Mouse (Mus musculus): ENCODE results near the gene Plcb2. TPM values are rescaled to one million over a fixed set of nuclear protein-coding genes. Genes with fewer than 3 reads are reported as not detected.

The Plcb2 gene
- polyA plus RNA-seq, 1 experiment from 2014 or later = 0.50 TPM

GRCm38 (mm10) chr2:118729194-118729593, 956 bp upstream of the Plcb2 start:
- Histone ChIP-seq H3K27me3 (peaks cover 72% of the 10 kb centered on the region), H3K4me3 (no peak overlapping the region), H3K27ac (replicated peaks) (no peak overlapping the region), H3K9ac (replicated peaks) (no peak overlapping the region), H3K36me3 (no peaks in the 10 kb centered on the region), H3K9me3 (no peaks in the 10 kb centered on the region), H3K4me2 (replicated peaks) (no peak overlapping the region), H3K4me1 (peaks cover 3% of the 10 kb centered on the region; the same call in 1 of the 2 replicates)
- WGBS = 53% methylated on average over 4 of the region's 4 CpGs
- ATAC-seq (ENCODE audit: low FRiP score, low read depth) = no peak

GRCm38 (mm10) chr2:118727911-118728310, 327 bp downstream of the Plcb2 start:
- WGBS = 34% methylated on average over 9 of the region's 9 CpGs
- no peak overlapping the region for H3K27ac ChIP-seq (replicated peaks)
- no peak overlapping the region for H3K4me2 ChIP-seq (replicated peaks)
- peaks cover 3% of the 10 kb centered on the region; the same call in 1 of the 2 replicates for H3K4me1 ChIP-seq
- H3K9ac ChIP-seq (replicated peaks) = no peak overlapping the region
- no peaks in the 10 kb centered on the region for H3K9me3 ChIP-seq
- H3K36me3 ChIP-seq = no peaks in the 10 kb centered on the region
- ATAC-seq (ENCODE audit: low FRiP score, low read depth) = no peak
- no peak overlapping the region for H3K4me3 ChIP-seq
- peaks cover 72% of the 10 kb centered on the region for H3K27me3 ChIP-seq

GRCm38 (mm10) chr2:118726873-118727272, 1.4 kb downstream of the Plcb2 start:
- H3K27me3 ChIP-seq = peaks cover 67% of the 10 kb centered on the region
- H3K4me3 ChIP-seq = no peak overlapping the region
- no peak overlapping the region for H3K9ac ChIP-seq (replicated peaks)
- H3K27ac ChIP-seq (replicated peaks) = no peak overlapping the region
- peaks cover 3% of the 10 kb centered on the region; the same call in 1 of the 2 replicates for H3K4me1 ChIP-seq
- no peak for ATAC-seq (ENCODE audit: low FRiP score, low read depth)
- H3K9me3 ChIP-seq = no peaks in the 10 kb centered on the region
- no peak overlapping the region for H3K4me2 ChIP-seq (replicated peaks)
- WGBS = 84% methylated on average over 2 of the region's 2 CpGs
- H3K36me3 ChIP-seq = no peaks in the 10 kb centered on the region

DNA sequence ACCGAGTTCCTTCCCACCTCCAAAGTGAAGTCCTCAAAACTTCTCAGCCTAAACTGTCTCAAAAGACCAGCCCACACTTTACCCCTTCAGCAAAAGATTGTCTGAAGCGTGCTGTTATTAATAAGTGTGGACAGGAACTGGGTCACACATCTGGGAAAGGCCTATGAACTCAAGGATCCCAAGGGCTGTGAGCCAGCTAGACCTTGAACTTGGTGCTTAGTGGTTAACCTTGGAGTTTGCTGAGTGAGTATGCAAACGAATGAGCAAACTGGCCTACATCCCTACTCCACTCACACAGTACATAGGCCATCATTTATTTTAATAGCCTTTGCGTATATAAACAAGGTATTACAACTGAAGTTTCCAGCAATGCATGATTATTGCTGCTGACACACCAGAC, 2.7 kb downstream of the Plcb2 start:
- H3K4me1 ChIP-seq = peaks cover 3% of the 10 kb centered on the region; the same call in 1 of the 2 replicates
- H3K36me3 ChIP-seq = no peaks in the 10 kb centered on the region
- H3K9ac ChIP-seq (replicated peaks) = no peak overlapping the region
- ATAC-seq (ENCODE audit: low FRiP score, low read depth) = no peak
- no peak overlapping the region for H3K4me2 ChIP-seq (replicated peaks)
- peaks cover 55% of the 10 kb centered on the region for H3K27me3 ChIP-seq
- H3K27ac ChIP-seq (replicated peaks) = no peak overlapping the region
- H3K9me3 ChIP-seq = no peaks in the 10 kb centered on the region
- 88% methylated on average over 4 of the region's 4 CpGs for WGBS
- H3K4me3 ChIP-seq = no peak overlapping the region

- peaks cover 3% of the 10 kb centered on the region; the same call in 1 of the 2 replicates for H3K4me1 ChIP-seq
- no peak overlapping the region for H3K9ac ChIP-seq (replicated peaks)
- no peak overlapping the region for H3K4me2 ChIP-seq (replicated peaks)
- no peaks in the 10 kb centered on the region for H3K9me3 ChIP-seq
- H3K27me3 ChIP-seq = peaks cover 48% of the 10 kb centered on the region
- H3K36me3 ChIP-seq = no peaks in the 10 kb centered on the region
- 85% methylated on average over 15 of the region's 15 CpGs for WGBS
- no peak for ATAC-seq (ENCODE audit: low FRiP score, low read depth)
- H3K27ac ChIP-seq (replicated peaks) = no peak overlapping the region
- no peak overlapping the region for H3K4me3 ChIP-seq
Measured at GRCm38 (mm10) chr2:118723693-118724486, 4.3 kb downstream of the Plcb2 start.

GRCm38 (mm10) chr2:118716677-118717076, 11.6 kb downstream of the Plcb2 start:
- Histone ChIP-seq H3K9ac (replicated peaks) (no peak overlapping the region), H3K27ac (replicated peaks) (no peak overlapping the region), H3K4me1 (peaks cover 13% of the 10 kb centered on the region), H3K4me2 (replicated peaks) (no peak overlapping the region), H3K4me3 (no peak overlapping the region), H3K36me3 (no peaks in the 10 kb centered on the region), H3K27me3 (peaks cover 35% of the 10 kb centered on the region), H3K9me3 (no peaks in the 10 kb centered on the region)
- no peak for ATAC-seq (ENCODE audit: low FRiP score, low read depth)
- 85% methylated on average over 5 of the region's 5 CpGs for WGBS

DNA sequence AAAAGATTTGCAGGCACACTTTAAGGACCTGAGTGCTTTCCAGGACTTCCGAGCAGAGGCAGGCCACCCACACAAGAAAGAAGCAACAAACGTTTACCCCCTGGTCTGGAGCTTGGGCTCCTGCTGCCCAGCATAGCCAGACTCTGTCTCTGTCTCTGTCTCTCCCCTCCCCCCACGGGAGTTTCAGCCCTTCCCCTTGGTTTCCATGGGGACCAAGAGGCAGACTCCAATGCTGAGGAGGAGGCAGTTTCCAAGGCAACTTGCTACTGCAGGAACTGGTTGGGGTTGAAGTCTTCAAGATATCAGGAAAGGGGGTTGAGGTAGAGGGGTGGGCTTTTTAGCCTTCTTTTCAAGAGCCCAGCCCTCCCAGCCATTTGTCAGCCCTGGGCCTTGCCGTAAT, 14.0 kb downstream of the Plcb2 start:
- ATAC-seq (ENCODE audit: low FRiP score, low read depth) = 0 out of 2 replicates have a peak, but pooled peaks have one; percentile 9
- H3K9ac ChIP-seq (replicated peaks) = no peak overlapping the region
- 20% methylated on average over 4 of the region's 4 CpGs for WGBS
- H3K27me3 ChIP-seq = peaks cover 55% of the 10 kb centered on the region
- no peak overlapping the region for H3K4me3 ChIP-seq
- H3K36me3 ChIP-seq = no peaks in the 10 kb centered on the region
- H3K27ac ChIP-seq (replicated peaks) = no peak overlapping the region
- peaks cover 25% of the 10 kb centered on the region for H3K4me1 ChIP-seq
- no peaks in the 10 kb centered on the region for H3K9me3 ChIP-seq
- H3K4me2 ChIP-seq (replicated peaks) = no peak overlapping the region

DNA sequence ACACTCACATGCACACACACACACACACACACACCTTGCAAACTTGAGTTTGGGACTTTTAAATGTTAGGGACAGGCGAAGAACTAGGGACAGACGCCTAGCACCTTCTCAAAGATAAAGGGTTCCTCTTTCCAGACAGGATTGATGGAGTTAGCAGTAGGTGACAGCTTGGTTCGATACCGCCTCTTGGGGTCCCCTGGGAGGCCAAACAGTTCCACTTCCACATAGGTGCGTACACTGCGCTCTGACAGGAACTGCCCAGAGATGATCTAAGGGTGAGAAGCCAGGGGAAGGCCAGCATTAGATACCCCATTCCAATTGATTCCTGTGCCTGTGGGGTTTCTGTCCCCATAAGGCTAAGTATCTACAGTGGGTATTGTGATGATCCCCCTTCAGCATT, 14.6 kb downstream of the Plcb2 start:
- Histone ChIP-seq H3K27me3 (peaks cover 61% of the 10 kb centered on the region), H3K4me1 (peaks cover 25% of the 10 kb centered on the region), H3K9ac (replicated peaks) (no peak overlapping the region), H3K4me3 (no peak overlapping the region), H3K36me3 (no peaks in the 10 kb centered on the region), H3K4me2 (replicated peaks) (no peak overlapping the region), H3K9me3 (no peaks in the 10 kb centered on the region), H3K27ac (replicated peaks) (no peak overlapping the region)
- ATAC-seq (ENCODE audit: low FRiP score, low read depth) = no peak
- 90% methylated on average over 6 of the region's 6 CpGs for WGBS

DNA sequence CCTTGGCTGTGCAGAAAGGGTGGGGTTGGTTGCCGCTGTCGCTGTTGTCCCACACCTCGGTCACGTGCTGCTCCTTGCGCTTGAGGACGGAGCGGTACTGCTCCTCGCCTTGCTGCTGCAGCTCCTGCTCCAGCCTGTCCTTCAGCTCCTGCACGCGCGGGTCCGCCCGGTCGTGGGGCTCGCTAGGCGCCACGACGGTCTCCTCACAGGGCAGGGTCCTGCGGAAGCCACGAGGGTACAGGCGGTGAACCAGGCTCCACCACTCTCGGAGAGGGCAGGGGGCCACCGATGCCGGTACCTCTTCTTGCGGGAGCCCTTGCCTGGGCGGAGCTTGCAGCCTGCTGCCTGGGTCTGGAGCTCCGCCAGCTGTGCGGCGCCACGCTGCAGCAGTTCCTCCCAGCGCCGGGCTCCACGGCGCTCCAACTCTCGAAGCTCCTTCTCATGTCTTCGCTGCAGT, 17.2 kb downstream of the Plcb2 start:
- Histone ChIP-seq H3K4me2 (replicated peaks) (peak overlapping the region; percentile 65), H3K9me3 (no peaks in the 10 kb centered on the region), H3K9ac (replicated peaks) (peak overlapping the region; percentile 16; the same call in 1 of the 2 replicates), H3K27ac (replicated peaks) (no peak overlapping the region), H3K4me3 (peak overlapping the region; percentile 38), H3K4me1 (peaks cover 31% of the 10 kb centered on the region), H3K27me3 (peaks cover 82% of the 10 kb centered on the region), H3K36me3 (no peaks in the 10 kb centered on the region)
- 2% methylated on average over 36 of the region's 36 CpGs for WGBS
- ATAC-seq (ENCODE audit: low FRiP score, low read depth) = peak; percentile 51

DNA sequence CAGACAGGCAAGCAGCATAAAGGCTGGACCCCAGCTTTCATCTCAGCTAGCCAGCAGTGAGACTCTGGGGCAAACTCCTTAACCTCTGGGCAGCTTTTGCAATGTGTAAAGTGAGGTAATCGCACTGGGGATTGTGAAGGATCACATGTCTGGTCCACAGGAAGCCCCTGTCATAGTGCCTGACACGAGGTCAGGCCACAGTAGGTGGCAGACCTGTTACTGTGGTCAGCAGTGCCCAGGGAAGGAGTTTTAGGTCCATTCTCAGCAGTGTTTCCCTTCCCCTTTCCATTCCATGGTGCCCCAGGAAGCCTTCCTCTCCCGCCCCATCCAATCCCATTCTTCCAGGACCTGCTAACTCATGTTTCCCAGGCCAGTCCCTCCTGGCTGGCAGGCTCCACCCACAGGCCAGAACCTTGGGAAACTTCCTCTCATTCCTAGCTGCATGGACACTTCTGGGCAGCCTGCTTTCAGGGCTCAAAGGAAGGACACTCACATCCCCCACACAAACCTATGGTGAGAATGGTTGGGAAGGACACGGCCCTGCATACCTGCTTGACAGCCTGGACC, 18.5 kb downstream of the Plcb2 start:
- H3K9me3 ChIP-seq = no peaks in the 10 kb centered on the region
- no peak overlapping the region for H3K27ac ChIP-seq (replicated peaks)
- no peaks in the 10 kb centered on the region for H3K36me3 ChIP-seq
- peaks cover 26% of the 10 kb centered on the region for H3K4me1 ChIP-seq
- no peak overlapping the region for H3K4me2 ChIP-seq (replicated peaks)
- no peak overlapping the region for H3K9ac ChIP-seq (replicated peaks)
- no peak for ATAC-seq (ENCODE audit: low FRiP score, low read depth)
- no peak overlapping the region for H3K4me3 ChIP-seq
- peaks cover 91% of the 10 kb centered on the region for H3K27me3 ChIP-seq
- WGBS = 54% methylated on average over 4 of the region's 4 CpGs

GRCm38 (mm10) chr2:118708472-118708871, 19.8 kb downstream of the Plcb2 start:
- Histone ChIP-seq H3K9ac (replicated peaks) (no peak overlapping the region), H3K27me3 (peaks cover 100% of the 10 kb centered on the region), H3K27ac (replicated peaks) (no peak overlapping the region), H3K9me3 (no peaks in the 10 kb centered on the region), H3K4me1 (peaks cover 29% of the 10 kb centered on the region), H3K36me3 (no peaks in the 10 kb centered on the region), H3K4me3 (no peak overlapping the region), H3K4me2 (replicated peaks) (no peak overlapping the region)
- no peak for ATAC-seq (ENCODE audit: low FRiP score, low read depth)
- WGBS = 67% methylated on average over 4 of the region's 4 CpGs

DNA sequence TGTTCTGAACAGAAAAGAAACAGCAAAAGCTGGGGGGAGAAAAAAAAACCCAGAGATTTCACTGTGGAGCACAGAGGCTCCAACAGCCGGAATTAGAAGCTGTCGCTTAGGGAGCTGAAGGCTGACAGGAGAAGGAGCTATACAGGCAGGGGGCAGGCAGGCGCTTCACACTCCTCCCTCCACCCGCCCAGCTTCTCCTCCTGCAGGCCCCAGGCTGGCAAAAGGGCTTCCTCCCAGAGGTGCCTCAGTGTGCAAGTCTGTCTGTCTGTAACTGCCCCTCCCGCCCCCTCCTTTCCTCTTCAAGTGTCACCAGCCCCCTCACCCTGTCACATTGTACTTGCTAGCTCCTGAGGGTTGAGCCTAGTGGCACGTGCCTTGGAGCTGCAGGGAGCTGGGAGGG, 21.8 kb downstream of the Plcb2 start:
- no peaks in the 10 kb centered on the region for H3K9me3 ChIP-seq
- no peaks in the 10 kb centered on the region for H3K36me3 ChIP-seq
- H3K4me3 ChIP-seq = no peak overlapping the region
- no peak overlapping the region for H3K27ac ChIP-seq (replicated peaks)
- H3K9ac ChIP-seq (replicated peaks) = no peak overlapping the region
- H3K4me1 ChIP-seq = peaks cover 42% of the 10 kb centered on the region
- H3K4me2 ChIP-seq (replicated peaks) = no peak overlapping the region
- ATAC-seq (ENCODE audit: low FRiP score, low read depth) = no peak
- 5% methylated on average over 6 of the region's 6 CpGs for WGBS
- peaks cover 100% of the 10 kb centered on the region for H3K27me3 ChIP-seq

All from midbrain, embryonic 12.5 days (tissue).